Mouse (Mus musculus): ENCODE measurements around the gene Adam10. TPM values are rescaled to one million over a fixed set of nuclear protein-coding genes. Genes with fewer than 3 reads are reported as not detected.
A peak's percentile ranks its signal among the peaks of the same experiment; 100 is the strongest.

The Adam10 gene
- 59.8 and 61.5 TPM in 2 replicates for polyA plus RNA-seq (2015; fragmentation: Nextera tagmentation; extraction: Ambion mirVana)

DNA sequence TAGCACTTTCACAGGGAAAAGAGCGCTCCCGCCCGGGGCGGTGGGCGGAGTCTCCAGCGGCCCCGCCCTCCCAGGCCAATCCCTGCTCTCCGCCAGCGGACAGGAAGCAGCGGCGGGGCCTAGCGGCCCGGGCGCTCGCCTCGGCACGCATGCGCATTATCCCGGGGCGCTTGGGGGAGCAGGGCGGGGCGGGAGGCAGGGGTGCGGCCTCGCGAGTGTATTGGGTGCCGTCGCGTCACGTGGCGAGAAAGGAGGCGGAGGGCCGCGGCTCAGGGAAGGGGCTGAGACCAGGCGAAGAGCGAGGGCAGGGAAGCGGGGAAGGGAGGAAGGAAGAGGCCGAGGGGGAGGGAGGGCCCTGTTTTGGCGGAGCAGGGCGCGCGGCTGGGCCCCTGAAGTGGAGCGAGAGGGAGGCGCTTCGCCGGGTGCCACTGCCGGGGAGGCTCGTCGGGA lies at the start of gene Adam10:
Adam10 (plus strand) TSS at position 316 of the 450 bp plus-strand sequence.
- peak within 1 kb of the TSS; percentile 98 for H3K27ac ChIP-seq
- H3K4me2 ChIP-seq: peak within 1 kb of the TSS; percentile 65
- H3K4me1 ChIP-seq: peaks cover 24% of the 10 kb centered on the region
- H3K9ac ChIP-seq: peak within 1 kb of the TSS; percentile 95
- WGBS: under 1% methylated on average over 48 of the region's 48 CpGs
- H3K9me3 ChIP-seq: no peaks in the 10 kb centered on the region
- peak within 1 kb of the TSS; percentile 100 for H3K4me3 ChIP-seq
- peak; percentile 99 for ATAC-seq (replicated peaks)
- H3K36me3 ChIP-seq (replicated peaks): no peaks in the 10 kb centered on the region
- H3K27me3 ChIP-seq (replicated peaks): no peaks in the 10 kb centered on the region

DNA sequence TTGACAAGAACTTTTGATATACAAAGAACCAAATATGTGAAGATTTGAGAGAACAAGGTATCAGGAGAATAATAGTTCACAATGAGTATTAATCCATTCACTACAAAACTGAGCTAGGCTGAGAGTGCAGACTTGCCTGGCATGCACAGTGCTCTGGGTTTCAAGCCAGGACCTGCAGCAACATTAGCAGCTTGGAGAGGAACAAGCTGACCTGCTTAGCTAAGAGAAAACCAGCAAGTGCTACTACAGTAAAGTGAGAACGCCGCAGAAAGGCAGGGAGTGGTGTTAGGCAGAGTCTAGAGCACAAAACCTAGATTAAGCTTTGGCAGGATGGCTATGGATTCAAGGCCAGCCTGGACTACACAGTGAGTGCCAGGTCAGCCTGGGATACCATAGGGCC lies 49.1 kb upstream of the Adam10 start:
- H3K4me3 ChIP-seq: no peak overlapping the region
- WGBS: 83% methylated on average over 2 of the region's 2 CpGs

DNA sequence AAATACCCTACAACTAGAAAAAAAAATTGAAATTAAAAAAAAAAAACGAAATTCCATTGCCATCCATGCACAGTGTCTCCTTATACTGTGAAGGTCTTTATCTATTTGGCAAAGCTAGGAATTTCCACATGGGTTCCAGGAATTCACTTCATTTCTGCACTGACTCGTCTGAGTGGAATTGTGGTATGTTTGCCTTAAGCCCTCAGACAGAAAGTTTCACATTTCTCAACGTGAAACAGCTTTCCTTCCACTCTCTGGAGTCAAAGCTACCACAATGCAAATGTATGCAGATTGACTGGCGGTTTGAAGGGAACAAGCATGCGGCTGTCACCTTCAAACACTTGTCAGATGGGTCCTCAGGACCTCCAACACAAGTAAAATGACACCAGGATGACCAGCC lies 47.1 kb upstream of the Adam10 start:
- Histone ChIP-seq H3K4me3 (no peak overlapping the region), H3K4me2 (no peak overlapping the region), H3K27me3 (replicated peaks) (no peaks in the 10 kb centered on the region), H3K36me3 (replicated peaks) (0 out of 2 replicates have a peak, but pooled peaks cover 4% of the 10 kb centered on the region), H3K9me3 (no peaks in the 10 kb centered on the region), H3K4me1 (no peaks in the 10 kb centered on the region), H3K27ac (no peak overlapping the region), H3K9ac (no peak overlapping the region)
- 29% methylated on average over 5 of the region's 5 CpGs for WGBS
- no peak for ATAC-seq (replicated peaks)

More for the DNA sequence above, 49.1 kb upstream of the Adam10 start:
- no peak overlapping the region for H3K4me2 ChIP-seq
- 0 out of 2 replicates have a peak, but pooled peaks cover 4% of the 10 kb centered on the region for H3K36me3 ChIP-seq (replicated peaks)
- no peak for ATAC-seq (replicated peaks)
- H3K9ac ChIP-seq: no peak overlapping the region
- no peak overlapping the region for H3K27ac ChIP-seq
- H3K27me3 ChIP-seq (replicated peaks): no peaks in the 10 kb centered on the region
- H3K4me1 ChIP-seq: no peaks in the 10 kb centered on the region
- no peaks in the 10 kb centered on the region for H3K9me3 ChIP-seq

DNA sequence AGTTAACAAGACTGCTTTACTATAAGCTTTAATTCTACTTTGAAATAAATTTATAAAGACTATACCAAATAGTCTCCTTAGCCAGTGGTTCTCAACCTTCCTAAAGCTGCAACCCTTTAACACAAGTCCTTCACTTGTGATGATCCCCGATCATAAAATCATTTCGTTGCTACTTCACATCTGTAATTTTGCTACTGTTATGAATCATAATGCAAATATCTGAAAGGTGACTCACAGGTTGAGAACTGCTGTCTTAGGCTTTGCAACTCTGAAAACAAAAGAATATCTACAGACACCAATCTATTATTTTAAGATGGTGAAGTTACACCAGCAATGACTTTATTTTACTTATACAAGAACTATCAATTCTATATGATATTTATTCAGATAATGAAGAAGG lies 42.0 kb upstream of the Adam10 start:
- H3K27me3 ChIP-seq (replicated peaks): no peaks in the 10 kb centered on the region
- H3K36me3 ChIP-seq (replicated peaks): 0 out of 2 replicates have a peak, but pooled peaks cover 4% of the 10 kb centered on the region
- H3K27ac ChIP-seq: no peak overlapping the region
- ATAC-seq (replicated peaks): no peak
- no peak overlapping the region for H3K9ac ChIP-seq
- no peak overlapping the region for H3K4me3 ChIP-seq
- 91% methylated on average over 2 of the region's 2 CpGs for WGBS
- no peaks in the 10 kb centered on the region for H3K9me3 ChIP-seq
- H3K4me1 ChIP-seq: no peaks in the 10 kb centered on the region
- H3K4me2 ChIP-seq: no peak overlapping the region

DNA sequence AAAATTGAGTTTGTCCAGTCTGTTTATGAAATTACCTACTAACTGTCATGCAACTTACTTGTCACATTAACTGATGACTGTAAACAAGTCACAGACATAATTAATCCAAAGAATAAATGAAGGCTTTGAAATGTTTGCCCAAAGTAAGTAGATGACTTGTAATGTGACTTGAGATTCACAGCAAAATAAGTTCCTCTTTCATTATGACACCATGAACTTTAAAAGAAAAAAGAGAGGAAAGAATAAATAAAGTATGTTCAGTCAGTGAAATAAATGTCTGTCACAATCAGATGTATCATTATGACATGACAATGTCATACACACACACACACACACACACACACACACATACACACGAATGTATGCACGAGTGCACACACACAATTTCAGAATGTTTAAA lies 28.5 kb upstream of the Adam10 start:
- 87% methylated on average over 2 of the region's 2 CpGs for WGBS

DNA sequence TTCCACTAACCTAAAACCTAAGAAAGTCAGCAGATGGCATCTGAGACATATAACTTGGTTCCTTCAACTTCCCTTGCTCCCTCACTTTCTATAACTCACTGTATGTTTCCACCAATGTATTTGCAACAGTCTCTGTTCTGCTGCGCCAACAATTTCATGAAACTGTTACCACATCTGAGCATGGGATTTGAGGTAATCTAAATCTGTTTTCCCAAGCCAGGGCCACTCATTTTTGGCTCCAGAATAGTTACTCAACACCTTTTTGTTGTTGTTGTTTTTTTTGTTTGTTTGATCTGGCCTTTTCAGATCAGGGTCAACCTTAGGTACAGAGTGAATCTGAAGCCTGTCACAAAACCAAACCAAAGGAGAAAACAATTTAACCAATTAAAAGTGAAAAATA lies 27.8 kb upstream of the Adam10 start:
- H3K9me3 ChIP-seq: no peaks in the 10 kb centered on the region
- H3K4me3 ChIP-seq: no peak overlapping the region
- 95% methylated on average over 1 of the region's 1 CpGs for WGBS
- no peak overlapping the region for H3K4me2 ChIP-seq
- no peaks in the 10 kb centered on the region; the same call in 1 of the 2 replicates for H3K36me3 ChIP-seq (replicated peaks)
- H3K27ac ChIP-seq: no peak overlapping the region
- no peaks in the 10 kb centered on the region for H3K27me3 ChIP-seq (replicated peaks)
- peaks cover 33% of the 10 kb centered on the region for H3K4me1 ChIP-seq
- H3K9ac ChIP-seq: no peak overlapping the region
- no peak for ATAC-seq (replicated peaks)

More for the DNA sequence above, 28.5 kb upstream of the Adam10 start:
- no peak overlapping the region for H3K4me2 ChIP-seq
- no peak overlapping the region for H3K9ac ChIP-seq
- H3K4me1 ChIP-seq: peaks cover 33% of the 10 kb centered on the region
- ATAC-seq (replicated peaks): no peak
- no peak overlapping the region for H3K4me3 ChIP-seq
- no peaks in the 10 kb centered on the region for H3K9me3 ChIP-seq
- H3K36me3 ChIP-seq (replicated peaks): no peaks in the 10 kb centered on the region; the same call in 1 of the 2 replicates
- H3K27me3 ChIP-seq (replicated peaks): no peaks in the 10 kb centered on the region
- H3K27ac ChIP-seq: no peak overlapping the region

DNA sequence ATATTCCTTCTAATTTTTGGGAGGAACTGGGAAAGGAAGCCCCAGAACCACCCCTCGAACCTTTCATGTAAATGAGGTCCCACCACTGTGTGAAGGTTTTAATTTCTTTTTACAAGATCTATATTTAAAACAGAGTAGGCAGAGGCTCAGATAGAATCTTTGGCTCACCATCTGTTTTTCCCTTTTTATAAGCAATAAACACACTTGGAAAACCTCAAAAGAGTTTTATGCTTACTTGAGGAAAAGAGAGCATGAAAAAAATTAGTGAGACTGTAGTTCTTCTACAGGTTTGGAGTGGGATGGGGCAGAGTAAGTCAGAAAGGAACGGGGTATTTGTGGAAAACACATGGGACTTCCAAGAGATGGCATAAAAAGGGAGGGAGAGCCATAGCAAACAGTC lies 26.6 kb upstream of the Adam10 start:
- H3K4me2 ChIP-seq: no peak overlapping the region
- 79% methylated on average over 2 of the region's 2 CpGs for WGBS
- no peak for ATAC-seq (replicated peaks)
- no peaks in the 10 kb centered on the region for H3K27me3 ChIP-seq (replicated peaks)
- no peaks in the 10 kb centered on the region for H3K9me3 ChIP-seq
- H3K4me1 ChIP-seq: peaks cover 33% of the 10 kb centered on the region
- no peaks in the 10 kb centered on the region; the same call in 1 of the 2 replicates for H3K36me3 ChIP-seq (replicated peaks)
- H3K27ac ChIP-seq: no peak overlapping the region
- H3K9ac ChIP-seq: no peak overlapping the region
- no peak overlapping the region for H3K4me3 ChIP-seq

DNA sequence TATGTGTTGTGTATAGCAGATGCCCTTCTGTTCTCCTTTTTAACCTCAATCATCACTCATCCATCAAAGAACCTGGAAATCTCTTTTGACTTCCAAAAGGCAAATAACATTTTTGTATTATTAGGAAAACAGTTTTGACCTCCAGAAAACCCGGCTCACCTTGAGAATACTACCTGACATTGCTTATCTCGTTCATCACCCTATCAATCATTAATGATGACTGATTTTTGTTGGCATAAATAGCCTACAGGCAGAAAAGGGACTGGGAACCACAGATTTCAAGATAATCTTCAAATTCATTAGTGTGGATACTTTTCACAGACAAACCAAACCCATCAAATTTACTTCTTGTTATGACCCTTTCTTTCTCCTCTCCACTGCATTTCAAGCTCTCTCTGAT lies 24.9 kb upstream of the Adam10 start:
- Histone ChIP-seq H3K9ac (no peak overlapping the region), H3K4me1 (peaks cover 37% of the 10 kb centered on the region), H3K36me3 (replicated peaks) (no peaks in the 10 kb centered on the region; the same call in 1 of the 2 replicates), H3K27ac (no peak overlapping the region), H3K4me2 (peak overlapping the region; percentile 66), H3K27me3 (replicated peaks) (no peaks in the 10 kb centered on the region), H3K9me3 (no peaks in the 10 kb centered on the region), H3K4me3 (peak overlapping the region; percentile 27)
- 74% methylated on average over 2 of the region's 2 CpGs for WGBS
- ATAC-seq (replicated peaks): no peak

DNA sequence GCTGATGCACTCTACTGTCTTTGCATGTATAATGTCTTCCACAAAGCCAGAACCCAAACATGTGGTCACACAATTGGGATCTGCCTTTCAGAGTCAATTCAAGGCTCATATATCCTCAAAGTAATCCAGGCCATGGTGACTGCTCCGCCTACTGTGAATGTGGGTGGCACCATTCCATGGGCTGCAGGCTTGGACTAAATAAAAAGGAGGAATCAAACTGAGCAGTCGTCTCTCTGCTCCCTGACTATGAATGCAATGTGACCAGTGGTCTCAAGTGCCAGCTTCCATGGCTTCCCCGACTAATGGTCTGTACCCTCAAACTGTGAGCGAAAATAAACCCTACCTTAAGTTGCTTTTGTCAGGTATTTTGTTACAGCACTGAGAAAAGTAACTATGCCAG lies 24.3 kb upstream of the Adam10 start:
- whole genome bisulfite sequencing: 65% methylated on average over 4 of the region's 4 CpGs
- peak overlapping the region; percentile 27 for H3K4me3 ChIP-seq
- peak overlapping the region; percentile 66 for H3K4me2 ChIP-seq
- H3K36me3 ChIP-seq (replicated peaks): no peaks in the 10 kb centered on the region; the same call in 1 of the 2 replicates
- H3K27ac ChIP-seq: no peak overlapping the region
- H3K27me3 ChIP-seq (replicated peaks): no peaks in the 10 kb centered on the region
- no peak for ATAC-seq (replicated peaks)
- H3K9me3 ChIP-seq: no peaks in the 10 kb centered on the region
- H3K9ac ChIP-seq: no peak overlapping the region
- peaks cover 37% of the 10 kb centered on the region for H3K4me1 ChIP-seq

DNA sequence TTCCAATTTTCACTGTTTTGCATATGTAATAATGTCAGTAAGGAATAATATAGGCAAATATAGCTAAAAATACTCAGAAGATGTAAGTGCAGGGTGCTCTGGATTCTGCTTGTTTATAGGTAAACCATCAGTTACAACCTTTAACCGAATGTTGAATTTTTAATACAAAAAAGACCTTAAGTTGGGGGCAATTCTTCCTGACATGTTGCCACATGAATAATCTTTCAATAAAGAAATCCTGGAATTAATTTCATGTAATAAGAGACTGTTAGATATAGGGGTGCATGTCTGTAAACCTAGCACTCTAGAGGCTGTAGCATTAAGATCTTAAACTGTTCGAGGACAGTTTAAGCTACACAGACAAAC lies 23.1 kb upstream of the Adam10 start:
- Histone ChIP-seq H3K9ac (peak overlapping the region; percentile 82; the same call in 1 of the 2 replicates), H3K4me3 (peak overlapping the region; percentile 78), H3K4me1 (peaks cover 37% of the 10 kb centered on the region), H3K9me3 (no peaks in the 10 kb centered on the region), H3K36me3 (replicated peaks) (no peaks in the 10 kb centered on the region), H3K4me2 (peak overlapping the region; percentile 66), H3K27me3 (replicated peaks) (no peaks in the 10 kb centered on the region), H3K27ac (peak overlapping the region; percentile 98; the same call in 1 of the 2 replicates)
- 34% methylated on average over 2 of the region's 2 CpGs for WGBS
- no peak for ATAC-seq (replicated peaks)

DNA sequence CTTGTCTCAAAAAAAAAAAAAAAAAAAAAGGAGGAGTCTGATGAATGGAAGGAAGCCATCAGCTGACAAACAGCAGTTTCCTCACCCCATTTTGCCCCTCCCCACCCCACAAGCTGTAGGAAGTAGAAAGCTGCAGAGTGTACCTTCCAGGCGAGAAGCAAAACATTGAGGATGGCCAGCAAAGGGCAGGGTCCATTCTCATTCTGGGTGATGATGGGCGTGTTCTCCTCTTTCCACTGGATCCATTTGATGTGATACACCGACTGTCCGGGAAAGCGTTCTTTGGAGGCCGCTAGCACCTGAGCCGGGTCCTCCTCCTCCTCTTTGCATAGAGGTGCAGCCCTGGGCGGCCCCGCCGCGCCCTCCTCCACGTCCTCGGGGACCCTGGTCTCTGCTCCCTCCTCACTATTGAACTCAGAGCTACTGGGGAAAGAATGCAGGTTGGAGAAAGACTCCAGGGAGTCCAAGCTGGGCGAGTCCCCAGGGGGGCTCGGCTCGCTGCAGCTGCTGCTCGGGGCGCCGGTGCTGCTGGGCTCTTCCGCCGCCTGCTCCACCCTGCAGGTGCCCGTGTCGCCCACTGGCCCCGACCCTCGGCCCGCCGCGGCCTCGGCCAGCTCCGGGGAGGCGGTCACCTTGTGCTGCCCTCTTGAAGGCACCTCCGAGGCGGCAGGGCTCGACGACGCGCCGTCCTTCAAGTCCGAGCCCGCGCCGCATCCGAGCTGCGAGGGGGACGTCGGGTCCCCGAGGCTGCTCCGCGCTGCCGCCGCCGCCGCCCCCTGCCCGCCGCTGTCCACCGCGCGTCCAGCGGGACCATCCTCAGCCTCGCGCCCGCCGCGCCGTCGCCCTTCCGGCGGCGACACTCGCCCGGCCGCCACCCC lies 22.4 kb upstream of the Adam10 start, which contains the start of gene Gm10642:
Gm10642 (plus strand) TSS at position 122 of the 878 bp plus-strand sequence.
- H3K4me2 ChIP-seq: peak within 1 kb of the TSS; percentile 66
- H3K4me1 ChIP-seq: peaks cover 37% of the 10 kb centered on the region
- peak within 1 kb of the TSS; percentile 82 for H3K9ac ChIP-seq
- no peaks in the 10 kb centered on the region for H3K36me3 ChIP-seq (replicated peaks)
- H3K9me3 ChIP-seq: no peaks in the 10 kb centered on the region
- under 1% methylated on average over 69 of the region's 72 CpGs for WGBS
- ATAC-seq (replicated peaks): peak; percentile 78
- H3K27ac ChIP-seq: peak within 1 kb of the TSS; percentile 98
- no peaks in the 10 kb centered on the region for H3K27me3 ChIP-seq (replicated peaks)
- H3K4me3 ChIP-seq: peak within 1 kb of the TSS; percentile 78

DNA sequence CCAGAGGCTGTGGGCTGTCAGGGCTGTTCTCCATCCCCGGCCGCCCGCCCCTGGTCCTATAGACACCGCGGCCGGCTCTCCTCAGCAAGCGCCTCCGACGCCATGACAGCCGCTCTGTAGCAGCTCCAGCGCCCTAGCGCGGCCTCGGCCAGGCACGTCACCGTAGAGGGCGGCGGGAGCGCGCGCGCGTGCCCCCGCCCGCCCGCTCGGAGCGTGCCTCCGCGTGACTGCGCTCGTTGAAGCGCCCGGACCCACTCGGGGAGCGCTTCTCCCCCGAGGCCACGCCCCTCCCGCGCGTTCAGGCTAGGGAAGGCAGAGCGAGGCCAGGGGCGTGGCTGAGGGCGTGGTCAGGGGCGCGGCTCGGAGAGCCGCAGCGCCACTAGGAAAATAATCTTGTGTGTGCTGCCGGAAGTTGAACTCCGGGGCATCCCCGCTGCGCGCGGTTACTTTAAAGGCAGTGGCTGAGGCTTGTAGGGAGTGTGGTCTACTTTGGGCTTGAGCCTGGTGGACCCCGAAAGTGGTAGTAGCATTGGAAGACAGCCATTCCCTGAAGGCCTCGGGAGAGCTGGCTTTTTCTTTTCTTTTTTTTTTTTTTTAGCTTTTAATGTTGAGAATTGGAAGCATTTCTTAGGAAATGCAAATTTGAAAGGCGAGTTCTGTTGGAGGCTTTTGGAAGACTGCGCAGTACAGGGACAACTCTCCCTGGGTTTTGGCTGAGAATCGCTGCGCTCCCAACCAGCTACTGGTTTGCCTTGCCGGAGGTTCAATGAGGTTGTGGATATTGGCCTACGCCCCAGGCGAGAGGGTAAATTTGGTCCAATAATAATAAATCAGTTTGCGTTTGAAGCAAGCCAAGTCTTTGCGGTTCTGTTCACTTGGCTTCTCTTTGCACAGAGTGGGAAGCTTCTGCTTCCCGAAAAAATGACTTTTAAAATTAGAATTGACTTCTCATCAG lies 21.5 kb upstream of the Adam10 start, which contains the start of gene Mindy2:
Mindy2 (minus strand) TSS at position 162 of the 955 bp plus-strand sequence.
- Histone ChIP-seq H3K9me3 (no peaks in the 10 kb centered on the region), H3K4me3 (peak within 1 kb of the TSS; percentile 78), H3K4me1 (peaks cover 32% of the 10 kb centered on the region), H3K36me3 (replicated peaks) (no peaks in the 10 kb centered on the region), H3K4me2 (peak within 1 kb of the TSS; percentile 66), H3K9ac (peak within 1 kb of the TSS; percentile 82), H3K27ac (peak within 1 kb of the TSS; percentile 98), H3K27me3 (replicated peaks) (no peaks in the 10 kb centered on the region)
- ATAC-seq (replicated peaks): peak; percentile 97
- WGBS: 2% methylated on average over 67 of the region's 67 CpGs
